Mouse (Mus musculus) gastrocnemius, postnatal 36 days (tissue): ENCODE data around the gene Vmn1r179. TPM values are rescaled to one million over a fixed set of nuclear protein-coding genes. Genes with fewer than 3 reads are reported as not detected.
"Not testable (repeated sequence)": the region's sequence is repeated elsewhere in the genome, so short reads cannot be mapped to it uniquely, and the experiment has no call there.

ENCODE experiments used
- DNase-seq, 2 experiments: peaks; one replicate each; pipeline ENCODE4 v3.0.0; 2022
- intact Hi-C: fragments of 180-260 bp; cut with DNase I; formaldehyde crosslinking; loops from one replicate; pipeline ENCODE4 v1.15.1; 2025
- long read RNA-seq, 2 experiments: library from polyadenylated mRNA; stranded (forward); transcript quantifications; one replicate each; pipeline ENCODE4 v2.0.0; 2021
- total RNA-seq, 2 experiments: library from RNA; stranded (reverse); gene quantifications; 2 replicates each; pipeline ENCODE4 v1.2.3; 2021

Vmn1r179 gene
- not detected for total RNA-seq
- long read RNA-seq, experiment 1: 0 reads
- long read RNA-seq, experiment 2: 0 reads

DNA sequence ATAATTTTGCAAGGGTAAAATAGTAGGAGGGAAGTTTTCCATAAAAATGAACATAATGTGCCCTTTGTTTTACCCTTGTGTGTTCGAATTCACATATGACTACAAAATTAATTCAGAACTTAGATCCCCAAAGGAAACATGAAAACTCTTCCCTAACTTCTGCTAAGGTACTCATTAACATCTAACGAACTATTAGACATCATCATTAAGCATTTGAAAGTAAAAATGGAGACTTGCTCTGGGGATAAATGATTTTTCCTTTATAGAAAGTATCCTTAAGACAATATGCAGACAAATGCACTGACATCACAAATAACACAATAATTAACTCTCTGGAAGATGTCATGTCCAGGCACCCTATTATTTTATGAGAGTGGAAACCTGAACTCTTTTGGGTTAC lies at the start of gene Vmn1r179:
Gene Vmn1r179, plus strand, starts transcription at position 301 of the 400 bp plus-strand sequence.
- intact Hi-C loops: no loop called here
- no peak for DNase-seq

GRCm38 (mm10) chr7:23891709-23892108 lies 35.1 kb upstream of the Vmn1r179 start, which contains the start of gene Vmn1r178:
TSS of gene Vmn1r178 (plus strand) at chr7:23892009.
- DNase-seq: no peak
- intact Hi-C loops: no loop called here

- intact Hi-C loops: no loop called here
- DNase-seq: no peak
Measured at GRCm38 (mm10) chr7:23950332-23950731, 23.6 kb downstream of the Vmn1r179 start, which contains the start of gene Vmn1r180. TSS of gene Vmn1r180 (plus strand) at chr7:23950632.

DNA sequence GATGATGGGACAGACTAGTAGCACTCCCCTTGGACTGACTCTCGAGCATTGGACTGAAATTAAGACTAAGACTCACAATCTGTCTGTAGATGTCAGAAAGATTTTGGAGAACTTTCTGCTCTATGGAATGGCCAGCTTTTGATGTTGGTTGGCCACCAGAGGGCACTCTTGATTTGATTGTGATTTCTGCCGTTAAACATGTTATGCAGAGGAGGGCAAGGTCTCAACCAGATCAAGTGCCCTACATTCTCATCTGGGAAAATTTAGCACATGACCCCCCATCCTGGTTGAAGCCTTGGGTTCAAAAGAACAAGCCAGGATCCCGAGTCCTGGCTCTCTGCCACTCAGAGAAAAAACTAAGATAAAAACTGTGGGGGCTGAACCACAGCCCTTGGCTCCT lies 41.3 kb downstream of the Vmn1r179 start:
- DNase-seq, intact Hi-C loops: not testable (repeated sequence)

DNA sequence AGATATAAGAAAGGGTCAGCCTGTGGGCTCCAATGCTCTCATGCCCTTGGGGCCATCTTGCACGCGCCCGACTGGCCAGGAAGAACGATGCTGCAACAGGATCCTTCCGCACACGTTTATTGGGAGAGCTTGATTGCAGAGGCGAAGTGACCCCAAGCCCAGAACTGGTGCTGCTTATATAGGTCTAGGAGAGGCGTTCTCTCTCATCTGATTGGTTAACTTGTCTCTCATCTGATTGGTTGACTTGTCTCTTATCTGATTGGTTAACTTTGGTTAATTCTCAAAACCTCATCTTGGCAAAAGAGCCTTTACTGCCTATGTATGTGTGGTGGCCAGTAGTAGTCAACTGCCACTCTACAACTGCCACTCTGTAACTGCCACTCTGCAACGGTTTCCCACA lies 47.5 kb downstream of the Vmn1r179 start, which contains the start of gene Vmn1r181:
Gene Vmn1r181, plus strand, starts transcription at position 301 of the 400 bp plus-strand sequence.
- intact Hi-C loops, DNase-seq: not testable (repeated sequence)

Other genes starting within 250 kb of the Vmn1r179 start
- gene Vmn1r173, start 226.3 kb upstream of the Vmn1r179 start, total RNA-seq: not detected
- gene Vmn1r174, start 174.7 kb upstream of the Vmn1r179 start, total RNA-seq: not detected
- not detected for gene Vmn1r175, start 116.3 kb upstream of the Vmn1r179 start, total RNA-seq
- gene Vmn1r176, start 89.6 kb upstream of the Vmn1r179 start, total RNA-seq: not detected
- not detected for gene Vmn1r177, start 60.5 kb upstream of the Vmn1r179 start, total RNA-seq
- gene Vmn1r178, start 35.0 kb upstream of the Vmn1r179 start, total RNA-seq: not detected
- not detected for gene Vmn1r180, start 23.7 kb downstream of the Vmn1r179 start, total RNA-seq
- gene Vmn1r181, start 47.6 kb downstream of the Vmn1r179 start, total RNA-seq: not detected
- not detected for gene V1rd19, start 74.7 kb downstream of the Vmn1r179 start, total RNA-seq
- not detected for gene Vmn1r183, start 126.3 kb downstream of the Vmn1r179 start, total RNA-seq
- 10 to 100 TPM; 10.0 to 10.4 TPM for gene Zfp180, start 154.9 kb downstream of the Vmn1r179 start, total RNA-seq
- gene Zfp112, start 185.3 kb downstream of the Vmn1r179 start, total RNA-seq: 1 to 10 TPM; 4.8 to 4.9 TPM
- gene Zfp235, start 207.2 kb downstream of the Vmn1r179 start, total RNA-seq: 1 to 10 TPM; 3.5 to 5.0 TPM
- gene Zfp114, start 248.1 kb downstream of the Vmn1r179 start, total RNA-seq: under 1 TPM; 0.33 to 0.35 TPM